Mouse (Mus musculus) MEL (cell line): ENCODE data around the gene Btn2a2. TPM values are rescaled to one million over a fixed set of nuclear protein-coding genes. Genes with fewer than 3 reads are reported as not detected.

Experiments
- DNase-seq: peaks from one replicate; pipeline ENCODE4 v3.0.0; 2011; ENCODE audit warnings: low read depth, low spot score
- H3K27ac ChIP-seq: 2 replicates; pipeline ENCODE4 v1.5.1; 2012; ENCODE audit warnings: low read depth, mild to moderate bottlenecking, control low read depth, low read length, moderate library complexity; ENCODE audit not compliant: control insufficient read depth
- H3K27me3 ChIP-seq, 2 experiments: fragments of 150-350 bp in 1 of 2; sonication (generic) in 1 of 2; 2 replicates each; pipeline ENCODE4 v1.6.1; 2012; ENCODE audit warnings: low read length in 2 of 2, mild to moderate bottlenecking in 2 of 2, improper control_type of control experiment in 1 of 2, moderate library complexity in 1 of 2; ENCODE audit not compliant: insufficient read depth in 2 of 2, control insufficient read depth in 1 of 2
- H3K36me3 ChIP-seq, 2 experiments: 2 replicates each; pipeline ENCODE4 v1.6.1; 2012 to 2014; ENCODE audit warnings: low read length in 2 of 2, improper control_type of control experiment in 1 of 2, inconsistent platforms in 1 of 2, mild to moderate bottlenecking in 1 of 2; ENCODE audit not compliant: insufficient read depth in 2 of 2, control insufficient read depth in 1 of 2
- H3K4me1 ChIP-seq, 2 experiments: fragments of 150-350 bp in 1 of 2; sonication (generic) in 1 of 2; 2 replicates each; pipeline ENCODE4 v1.6.1; 2012; ENCODE audit warnings: low read length in 2 of 2, improper control_type of control experiment in 1 of 2, mild to moderate bottlenecking in 1 of 2; ENCODE audit not compliant: insufficient read depth in 2 of 2, control insufficient read depth in 1 of 2
- H3K4me3 ChIP-seq, 2 experiments: fragments of 150-350 bp in 1 of 2; sonication (generic) in 1 of 2; 2 replicates each; pipeline ENCODE4 v1.5.1; 2012; ENCODE audit warnings: low read depth in 2 of 2, low read length in 2 of 2, mild to moderate bottlenecking in 2 of 2, moderate library complexity in 2 of 2, control low read depth in 1 of 2, improper control_type of control experiment in 1 of 2; ENCODE audit not compliant: control insufficient read depth in 1 of 2, insufficient read depth in 1 of 2
- H3K79me2 ChIP-seq: 2 replicates; pipeline ENCODE4 v1.6.1; 2012; ENCODE audit warnings: mild to moderate bottlenecking, low read length, moderate library complexity; ENCODE audit not compliant: control insufficient read depth, poor library complexity, insufficient read depth
- H3K9ac ChIP-seq: 2 replicates; pipeline ENCODE4 v1.6.1; 2012; ENCODE audit warnings: low read depth, mild to moderate bottlenecking, control low read depth, low read length, moderate library complexity; ENCODE audit not compliant: control insufficient read depth, poor library complexity, severe bottlenecking
- H3K9me3 ChIP-seq: fragments of 150-350 bp; sonication (generic); replicated peaks from 2 replicates; pipeline ENCODE4 v1.6.1; 2012; ENCODE audit warnings: mild to moderate bottlenecking, low read length, improper control_type of control experiment, moderate library complexity; ENCODE audit not compliant: insufficient read depth
- CHD1 ChIP-seq: IDR thresholded peaks from 2 replicates; pipeline ENCODE4 v1.6.1; 2012; ENCODE audit warnings: low read depth, mild to moderate bottlenecking, inconsistent platforms, low read length, improper control_type of control experiment
- CTCF ChIP-seq, 3 experiments: IDR thresholded peaks in 2 of 3; conservative IDR thresholded peaks in 1 of 3; 2 replicates each; pipeline ENCODE4 v1.5.1; 2011 to 2012; ENCODE audit warnings: low read length in 3 of 3, low read depth in 2 of 3, mild to moderate bottlenecking in 2 of 3, improper control_type of control experiment in 1 of 3, inconsistent platforms in 1 of 3, mixed read lengths in 1 of 3, moderate library complexity in 1 of 3; ENCODE audit not compliant: control insufficient read depth in 1 of 3, insufficient read depth in 1 of 3, poor library complexity in 1 of 3, severe bottlenecking in 1 of 3
- ELF1 ChIP-seq: IDR thresholded peaks from 2 replicates; pipeline ENCODE4 v1.6.1; 2014; ENCODE audit warnings: low read depth, mild to moderate bottlenecking, inconsistent platforms, low read length, improper control_type of control experiment, moderate library complexity
- GATA1 ChIP-seq: IDR thresholded peaks from 2 replicates; pipeline ENCODE4 v1.6.1; 2011; ENCODE audit warnings: low read depth, low read length, improper control_type of control experiment
- HCFC1 ChIP-seq: IDR thresholded peaks from 2 replicates; pipeline ENCODE4 v1.6.1; 2012; ENCODE audit warnings: low read depth, mild to moderate bottlenecking, inconsistent platforms, low read length, improper control_type of control experiment, moderate library complexity
- JUND ChIP-seq: IDR thresholded peaks from 2 replicates; pipeline ENCODE4 v1.6.1; 2011; ENCODE audit warnings: low read depth, mild to moderate bottlenecking, improper control_type of control experiment, low read length
- KAT2A ChIP-seq: conservative IDR thresholded peaks from 2 replicates; pipeline ENCODE4 v1.6.1; 2012; ENCODE audit warnings: low read depth, low read length, improper control_type of control experiment, inconsistent platforms
- MAFK ChIP-seq: IDR thresholded peaks from 2 replicates; pipeline ENCODE4 v1.6.1; 2011; ENCODE audit warnings: low read depth, mild to moderate bottlenecking, low read length, improper control_type of control experiment, borderline replicate concordance
- MEF2A ChIP-seq: IDR thresholded peaks from 2 replicates; pipeline ENCODE4 v1.6.1; 2014; ENCODE audit warnings: low read depth, mild to moderate bottlenecking, inconsistent platforms, low read length, improper control_type of control experiment; ENCODE audit not compliant: poor library complexity, insufficient replicate concordance, severe bottlenecking; ENCODE audit errors: extremely low read depth
- MYB ChIP-seq: IDR thresholded peaks from 2 replicates; pipeline ENCODE4 v1.6.1; 2011; ENCODE audit warnings: mild to moderate bottlenecking, low read depth, low read length, improper control_type of control experiment
- NELFE ChIP-seq: IDR thresholded peaks from 2 replicates; pipeline ENCODE4 v1.6.1; 2011; ENCODE audit warnings: low read depth, low read length, improper control_type of control experiment
- POLR2A ChIP-seq, 2 experiments: IDR thresholded peaks; 2 replicates each; pipeline ENCODE4 v1.6.1; 2011 to 2012; ENCODE audit warnings: low read length in 2 of 2, mild to moderate bottlenecking in 2 of 2, control low read depth in 1 of 2, improper control_type of control experiment in 1 of 2, low read depth in 1 of 2, moderate library complexity in 1 of 2; ENCODE audit not compliant: control insufficient read depth in 1 of 2, insufficient read depth in 1 of 2, poor library complexity in 1 of 2
- SIN3A ChIP-seq: IDR thresholded peaks from 2 replicates; pipeline ENCODE4 v1.6.1; 2012; ENCODE audit warnings: low read length, improper control_type of control experiment, inconsistent platforms
- SMC3 ChIP-seq: IDR thresholded peaks from 2 replicates; pipeline ENCODE4 v1.6.1; 2011; ENCODE audit warnings: low read depth, low read length, improper control_type of control experiment
- TBP ChIP-seq: IDR thresholded peaks from 2 replicates; pipeline ENCODE4 v1.8.0; 2011; ENCODE audit warnings: low read depth, low read length, improper control_type of control experiment
- USF1 ChIP-seq: IDR thresholded peaks from 2 replicates; pipeline ENCODE4 v1.6.1; 2014; ENCODE audit warnings: low read depth, mild to moderate bottlenecking, inconsistent platforms, low read length, improper control_type of control experiment, moderate library complexity
- ZKSCAN1 ChIP-seq: IDR thresholded peaks from 2 replicates; pipeline ENCODE4 v1.6.1; 2012; ENCODE audit warnings: low read depth, mild to moderate bottlenecking, inconsistent platforms, low read length, improper control_type of control experiment, moderate library complexity
- polyA plus RNA-seq, 2 experiments: library from polyadenylated mRNA; stranded (reverse) in 1 of 2; unstranded in 1 of 2; fragments of >175 nt in 1 of 2; fragments of >200 nt in 1 of 2; gene quantifications; 2 replicates each; pipeline versions ENCODE4 v1.2.1 to v1.2.4; 2012; ENCODE audit warnings: low replicate concordance in 2 of 2, low read depth in 1 of 2; ENCODE audit not compliant: insufficient read length in 2 of 2, insufficient read depth in 1 of 2, missing spikeins in 1 of 2
- total RNA-seq: library from RNA; depleted of rRNA; stranded (reverse); fragments of 300-350 nt; gene quantifications from 2 replicates; pipeline ENCODE4 v1.2.3, GENCODE M21; 2012

Gene Btn2a2
- total and polyA plus RNA-seq, 3 experiments, result not detected

DNA sequence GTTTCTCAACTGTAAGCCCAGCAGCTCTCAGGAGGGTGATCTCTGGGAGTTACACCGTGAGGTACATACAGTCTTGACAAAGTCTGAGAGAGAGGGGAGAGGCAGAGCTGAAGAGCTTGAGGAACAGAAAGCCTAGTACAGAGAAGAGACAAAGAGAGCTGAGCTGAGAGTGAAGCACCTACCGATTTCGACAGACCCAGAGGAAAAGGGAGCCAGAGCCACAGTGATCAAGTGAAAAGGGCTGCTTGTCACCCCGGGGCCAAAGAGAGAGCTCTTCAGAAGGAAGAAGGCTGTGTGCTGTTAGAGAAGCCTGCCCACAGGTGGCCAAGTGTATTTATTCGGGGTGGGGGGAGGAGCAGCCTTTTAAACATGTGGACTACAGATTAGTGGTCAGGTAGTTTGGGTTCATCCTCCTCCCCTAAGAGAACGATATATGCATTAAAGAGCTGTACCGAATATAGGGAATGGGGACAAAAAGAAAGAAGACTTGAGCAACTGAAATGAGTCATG lies 23.0 kb downstream of the Btn2a2 start, which contains the start of gene Btn1a1:
Gene Btn1a1, minus strand, starts transcription at position 302 of the 510 bp plus-strand sequence.
- Histone ChIP-seq H3K4me1 (peaks cover 0 to 1% of the 10 kb centered on the region in 2 experiments; a peak in 2 of 4 replicates), H3K27me3 (no peaks in the 10 kb centered on the region), H3K4me3 (peak within 1 kb of the TSS; percentile 41 to 66), H3K9me3 (no peaks in the 10 kb centered on the region), H3K27ac (no peak within 1 kb of the TSS), H3K36me3 (peaks cover 0 to 4% of the 10 kb centered on the region in 2 experiments; a peak in 2 of 4 replicates), H3K79me2 (no peaks in the 10 kb centered on the region), H3K9ac (peak within 1 kb of the TSS; percentile 54)
- TF ChIP-seq CTCF (IDR thresholded peaks at IDR 0.05 in 2 of 3, conservative IDR thresholded peaks at IDR 0.05 in 1 of 3; ENCODE audit: control insufficient read depth in 1 of 3, insufficient read depth in 1 of 3, low read depth in 2 of 3, low read length in 3 of 3, poor library complexity in 1 of 3, severe bottlenecking in 1 of 3) (0 out of 6 replicates have a peak, but pooled peaks of 1 of the 3 experiments have one; percentile 5), NELFE (no peak), JUND (no peak), USF1 (no peak), ELF1 (no peak), KAT2A (no peak), TBP (peak; percentile 60; the same call in 1 of the 2 replicates), POLR2A (IDR thresholded peaks at IDR 0.05; ENCODE audit: control insufficient read depth in 1 of 2, insufficient read depth in 1 of 2, low read depth in 1 of 2, low read length in 2 of 2, poor library complexity in 1 of 2) (no peak), MEF2A (no peak), ZKSCAN1 (no peak), SMC3 (no peak)
- peak; percentile 74 for DNase-seq

DNA sequence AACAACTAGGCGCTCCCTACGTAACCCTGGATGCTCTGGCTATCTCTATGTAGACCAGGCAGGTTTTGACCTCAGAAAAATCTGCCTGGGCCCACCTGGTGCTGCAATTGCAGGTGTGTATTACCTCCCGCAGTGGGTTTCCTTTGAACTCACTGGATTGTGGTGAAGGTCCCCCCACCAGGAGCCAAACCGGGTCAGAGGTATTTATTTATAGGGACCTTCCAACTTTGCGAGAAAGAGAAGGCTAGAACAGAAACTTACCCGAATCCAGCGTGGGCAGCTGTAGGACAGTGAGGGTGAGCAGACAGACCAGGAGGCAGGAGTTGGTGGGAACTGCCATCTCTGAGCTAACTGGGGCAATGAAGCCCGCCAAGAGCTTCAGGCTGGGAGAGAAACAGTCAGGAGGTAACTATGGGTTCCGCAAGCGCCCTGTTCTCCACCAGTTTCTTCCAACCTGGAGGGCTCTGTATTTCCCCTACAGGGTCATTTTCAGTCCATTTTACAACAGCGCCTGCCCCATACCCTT lies 23.8 kb downstream of the Btn2a2 start:
- H3K9me3 ChIP-seq, result no peaks in the 10 kb centered on the region
- H3K9ac ChIP-seq, result peak overlapping the region; percentile 54
- peaks cover 0 to 8% of the 10 kb centered on the region in 2 experiments; a peak in 2 of 4 replicates for H3K4me1 ChIP-seq
- H3K79me2 ChIP-seq, result no peaks in the 10 kb centered on the region
- peak overlapping the region; percentile 41 to 66 for H3K4me3 ChIP-seq
- no peaks in the 10 kb centered on the region for H3K27me3 ChIP-seq
- peak; percentile 52 for DNase-seq
- no peak overlapping the region for H3K27ac ChIP-seq
- peaks cover 0 to 8% of the 10 kb centered on the region in 2 experiments; a peak in 2 of 4 replicates for H3K36me3 ChIP-seq
- TF ChIP-seq MEF2A (no peak), MYB (no peak), CHD1 (no peak), GATA1 (no peak), MAFK (no peak), HCFC1 (no peak), SIN3A (no peak)
